Mouse (Mus musculus): Measurements from ENCODE around the gene Vmn1r71. TPM values are rescaled to one million over a fixed set of nuclear protein-coding genes. Genes with fewer than 3 reads are reported as not detected.
"Not testable (repeated sequence)": the region's sequence is repeated elsewhere in the genome, so short reads cannot be mapped to it uniquely, and the experiment has no call there.

The Vmn1r71 gene
- not detected for total RNA-seq (2021)

DNA sequence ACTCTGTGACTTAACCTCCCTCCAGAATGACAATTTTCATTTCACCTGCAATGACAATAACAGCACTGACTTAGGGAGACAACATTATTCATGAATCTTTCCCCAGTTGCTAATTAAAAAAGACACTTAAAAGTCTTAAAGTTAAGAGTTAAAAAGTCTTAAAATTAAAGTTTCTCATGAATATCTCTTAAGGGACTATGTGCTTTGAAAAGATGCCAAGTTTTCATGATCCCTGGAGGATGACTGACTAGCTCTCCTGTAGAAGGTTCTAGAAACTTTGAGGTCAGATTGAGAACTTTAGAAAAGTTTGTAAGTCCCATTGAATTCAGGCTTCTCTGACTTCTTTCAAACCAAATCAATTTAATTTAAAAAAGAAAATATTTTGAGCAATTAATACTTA, at the start of gene Vmn1r71:
Vmn1r71 (minus strand) TSS at position 101 of the 400 bp plus-strand sequence.
- intact Hi-C loops (cut with DNase I) = no loop called here
- no peak for DNase-seq

DNA sequence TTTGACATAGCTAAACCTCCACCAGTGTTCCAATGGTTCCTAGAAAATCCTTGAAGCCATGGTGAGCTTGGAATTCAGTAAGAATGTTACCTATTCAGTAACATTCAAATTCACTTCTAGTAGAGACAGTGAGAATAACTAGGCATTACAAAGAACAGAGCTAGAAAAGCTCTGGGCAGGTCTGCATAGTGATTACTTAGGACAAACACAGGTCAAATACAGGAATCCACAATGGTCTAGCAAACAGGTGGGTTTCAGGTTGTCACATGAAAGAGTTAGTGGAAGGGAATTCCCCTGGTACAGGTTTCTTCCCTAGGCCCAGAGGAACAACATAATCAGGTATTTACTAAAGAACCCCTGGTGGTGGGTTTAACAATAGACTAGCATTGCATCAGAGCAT, 3.4 kb upstream of the Vmn1r71 start:
- DNase-seq; intact Hi-C loops (cut with DNase I): not testable (repeated sequence)

Other genes starting within 250 kb of the Vmn1r71 start
- not detected for gene Vmn1r68, start 195.9 kb downstream of the Vmn1r71 start, total RNA-seq (2021)
- not detected for gene Vmn1r69, start 140.7 kb downstream of the Vmn1r71 start, total RNA-seq (2021)
- gene Vmn1r70, start 122.8 kb downstream of the Vmn1r71 start, total RNA-seq (2021) = not detected
- not detected for gene Nlrp4b, start 66.6 kb downstream of the Vmn1r71 start, total RNA-seq (2021)
- not detected for gene Zscan4b, start 150.7 kb upstream of the Vmn1r71 start, total RNA-seq (2021)